Mouse (Mus musculus) Patski (cell line): ENCODE measurements around the gene Adcy1. TPM values are rescaled to one million over a fixed set of nuclear protein-coding genes. Genes with fewer than 3 reads are reported as not detected.
A peak's percentile ranks its signal among the peaks of the same experiment; 100 is the strongest.
"Not testable (repeated sequence)": the region's sequence is repeated elsewhere in the genome, so short reads cannot be mapped to it uniquely, and the experiment has no call there.

Experiments
- ATAC-seq: fragments of 100-300 bp; one replicate; pipeline ENCODE4 v1.8.0; 2021
- CTCF ChIA-PET: fragments of 350-600 bp; sonication (Branson Sonifier 250); formaldehyde crosslinking; loops from one replicate; lab custom pipeline; 2022; ENCODE audit warnings: inconsistent platforms; lab: Charles Lee
- POLR2A ChIA-PET: fragments of 350-600 bp; sonication (Branson Sonifier 250); formaldehyde crosslinking; loops from one replicate; lab custom pipeline; 2022; ENCODE audit warnings: antibody characterized with exemption, inconsistent platforms; lab: Charles Lee
- DNase-seq: peaks from one replicate; pipeline ENCODE4 v3.0.0-alpha.2; 2011; ENCODE audit warnings: low read depth, low spot score
- H3K27me3 ChIP-seq: fragments of 371-371 bp; one replicate; pipeline ENCODE4 v1.5.1; 2021
- CTCF ChIP-seq: fragments of 100-300 bp; IDR thresholded peaks from one replicate; pipeline ENCODE4 v1.5.1; 2021
- in situ Hi-C: fragments of 300-500 bp; cut with MboI; formaldehyde crosslinking; loops from 3 replicates; pipeline ENCODE4 v1.11.1; 2018; ENCODE audit warnings: low pct_unique_long_range_greater_than_20kb, mixed read lengths
- polyA plus RNA-seq: library from polyadenylated mRNA; unstranded; gene quantifications from one replicate; pipeline ENCODE4 v1.2.3, GENCODE M21; 2021

Adcy1 gene
- polyA plus RNA-seq, 1 experiment from 2014 or later = 18.0 TPM

DNA sequence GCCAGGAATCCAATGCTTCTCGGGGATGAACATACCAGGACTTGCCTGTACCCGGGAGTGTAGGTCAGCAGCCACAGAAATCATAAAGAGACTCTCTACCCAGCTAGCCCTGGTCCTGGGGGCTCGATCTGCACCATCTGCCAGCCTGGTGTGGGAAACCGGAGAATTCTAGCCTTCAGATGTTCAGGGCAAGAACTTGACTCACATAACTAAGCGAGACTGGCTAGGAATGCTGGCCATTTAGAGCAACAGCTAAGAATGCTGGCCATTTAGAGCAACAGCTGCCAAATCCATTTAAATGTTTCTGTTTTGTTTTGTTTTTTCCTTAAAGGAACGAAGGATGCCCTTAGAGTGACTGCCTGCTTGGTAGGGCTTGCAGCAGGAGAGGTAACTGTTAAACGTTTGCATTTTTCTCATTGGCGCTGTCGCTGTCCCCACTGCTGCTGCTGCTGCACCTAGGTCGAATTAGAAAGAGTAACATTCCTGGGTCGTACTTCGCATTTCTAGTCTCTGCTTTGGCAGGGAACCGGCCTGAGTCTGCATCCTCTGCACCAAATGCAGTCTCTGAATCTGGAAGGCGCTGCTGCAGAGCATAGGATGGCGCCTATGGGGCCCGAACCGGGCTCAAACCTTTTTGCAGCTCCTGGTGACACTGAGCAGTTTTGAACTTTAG lies 149.0 kb downstream of the Adcy1 start:
- DNase-seq (no peak), ATAC-seq (no peak)
- ChIA-PET CTCF (interaction anchor here (0.7 to 1.9 kb wide), 2 partner anchors 10 to 1193 kb away, joined by 3 to 5 read pairs; no protein-coding TSS in a partner anchor), POLR2A (no interaction called here)
- in situ Hi-C loops = loop anchor here (25.0 kb wide), 1 partner anchor 925 kb away; no protein-coding TSS in a partner anchor
- peaks cover 44% of the 10 kb centered on the region for H3K27me3 ChIP-seq
- TF ChIP-seq CTCF = no peak

DNA sequence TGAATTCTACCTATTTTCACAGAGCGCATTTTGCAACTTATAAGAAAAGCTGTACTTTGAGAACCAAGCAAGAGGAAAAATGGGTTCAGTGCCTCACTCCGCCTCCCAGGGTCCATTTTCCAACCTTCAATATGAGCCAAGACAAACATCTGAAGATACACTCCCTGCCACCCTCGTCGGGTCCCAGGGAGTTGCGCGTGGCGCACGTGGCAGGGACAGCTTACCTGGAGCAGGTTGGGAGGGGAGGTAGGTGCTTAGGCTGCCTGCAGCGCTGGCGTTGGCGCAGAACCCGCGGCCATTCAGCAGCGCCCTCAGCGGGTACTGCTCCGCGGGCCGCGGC lies 149.8 kb downstream of the Adcy1 start:
- in situ Hi-C loops = loop anchor here (25.0 kb wide), 1 partner anchor 924 kb away; no protein-coding TSS in a partner anchor
- ChIA-PET CTCF (no interaction called here), POLR2A (no interaction called here)
- TF ChIP-seq CTCF = no peak
- ATAC-seq (no peak), DNase-seq (no peak)
- H3K27me3 ChIP-seq = peaks cover 43% of the 10 kb centered on the region

DNA sequence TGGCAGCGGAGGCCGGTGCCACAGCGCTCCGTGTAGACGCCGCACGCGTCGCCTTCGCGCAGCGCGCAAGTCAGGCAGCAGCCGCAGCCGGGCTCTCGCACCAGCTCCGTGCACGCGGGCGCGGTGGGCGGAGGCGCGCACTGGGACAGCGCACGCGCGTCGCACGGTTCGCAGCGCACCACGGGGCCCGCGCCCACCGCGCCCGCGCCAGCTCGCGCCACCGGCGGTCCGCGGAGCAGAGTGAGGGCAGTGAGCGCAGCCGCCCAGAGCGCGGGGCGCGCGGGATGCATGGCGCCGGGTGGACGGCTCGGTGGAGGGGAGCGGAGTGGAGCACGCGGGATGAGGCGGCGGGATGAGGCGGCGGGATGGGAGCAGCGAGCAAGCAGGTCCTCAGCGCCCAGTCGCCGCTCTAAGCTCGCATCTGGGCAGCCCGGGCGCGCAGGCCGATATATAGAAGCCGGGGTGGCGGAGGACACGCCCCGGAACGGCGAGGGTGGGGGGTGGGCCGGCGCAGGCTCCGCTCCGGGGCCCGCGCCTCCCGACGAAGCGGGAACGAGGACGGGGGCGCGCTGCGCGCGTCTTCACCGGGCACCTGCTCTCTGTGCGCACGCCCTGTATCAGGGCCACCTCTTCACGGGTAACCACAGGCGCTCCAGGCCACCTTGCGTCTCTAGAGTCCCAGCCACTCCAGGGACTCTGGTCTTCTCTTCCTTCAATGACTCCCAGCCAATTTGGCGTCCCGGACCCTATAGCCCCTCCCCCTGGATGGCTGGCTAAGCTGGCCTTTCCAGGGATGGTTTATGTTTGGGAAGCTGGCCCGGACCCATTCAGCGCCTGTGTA lies 150.4 kb downstream of the Adcy1 start, which contains the start of gene Igfbp3:
Gene Igfbp3 (minus strand): TSS at position 423 of the 841 bp plus-strand sequence.
- ATAC-seq (no peak), DNase-seq (no peak)
- ChIA-PET CTCF (interaction anchor here (1.0 to 1.1 kb wide), 2 partner anchors 354 to 921 kb away, joined by 4 to 5 read pairs; no protein-coding TSS in a partner anchor), POLR2A (no interaction called here)
- in situ Hi-C loops = loop anchor here (25.0 kb wide), 1 partner anchor 924 kb away; no protein-coding TSS in a partner anchor
- TF ChIP-seq CTCF = no peak
- peaks cover 43% of the 10 kb centered on the region for H3K27me3 ChIP-seq

DNA sequence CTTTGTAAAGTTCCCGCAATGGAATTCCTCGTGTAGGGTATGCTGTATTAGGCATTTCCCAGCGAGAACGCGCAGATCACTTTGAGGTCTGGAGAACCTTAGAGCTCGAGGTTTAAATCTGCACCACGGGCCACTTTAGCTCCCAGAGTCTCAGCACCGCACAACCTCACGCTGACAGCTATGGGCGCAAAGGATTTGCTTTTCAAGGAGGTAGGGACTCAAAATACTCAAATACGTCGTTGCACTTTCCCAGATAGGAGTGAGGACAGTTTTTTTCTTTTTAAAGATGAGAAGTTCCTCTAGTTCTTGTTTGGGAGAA lies 151.0 kb downstream of the Adcy1 start:
- TF ChIP-seq CTCF = no peak
- peaks cover 44% of the 10 kb centered on the region for H3K27me3 ChIP-seq
- ATAC-seq = no peak
- no peak for DNase-seq
- in situ Hi-C loops = loop anchor here (25.0 kb wide), 1 partner anchor 923 kb away; no protein-coding TSS in a partner anchor
- CTCF ChIA-PET = interaction anchor here (1.0 to 1.1 kb wide), 2 partner anchors 353 to 921 kb away, joined by 4 to 5 read pairs; no protein-coding TSS in a partner anchor
- POLR2A ChIA-PET = interaction anchor here (0.6 kb wide), 1 partner anchor 922 kb away, joined by 4 read pairs; no protein-coding TSS in a partner anchor

DNA sequence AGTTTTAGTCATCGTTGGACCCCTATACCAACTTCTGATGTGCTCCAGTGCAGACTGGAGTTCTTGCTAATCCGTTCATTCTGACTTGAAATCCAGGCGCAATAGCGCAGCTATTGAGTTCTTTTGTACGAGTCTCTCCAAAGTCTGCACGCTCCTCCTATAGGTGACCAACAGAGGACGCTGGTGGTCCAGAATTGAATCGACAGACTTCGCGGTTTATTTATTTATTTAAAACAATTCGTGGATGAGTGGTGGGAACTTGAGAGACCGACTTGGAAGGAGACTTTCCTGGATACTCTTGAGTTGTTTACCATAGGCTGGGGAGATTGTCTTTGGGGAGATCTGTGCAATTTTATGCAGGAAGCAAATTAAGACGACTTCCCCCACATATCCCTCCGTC lies 151.5 kb downstream of the Adcy1 start:
- DNase-seq (no peak), ATAC-seq (no peak)
- POLR2A ChIA-PET = interaction anchor here (0.6 kb wide), 1 partner anchor 922 kb away, joined by 4 read pairs; no protein-coding TSS in a partner anchor
- in situ Hi-C loops = loop anchor here (25.0 kb wide), 1 partner anchor 923 kb away; no protein-coding TSS in a partner anchor
- CTCF ChIA-PET = interaction anchor here (1.0 to 1.1 kb wide), 2 partner anchors 353 to 920 kb away, joined by 4 to 5 read pairs; no protein-coding TSS in a partner anchor
- peak; percentile 79 for TF ChIP-seq CTCF
- H3K27me3 ChIP-seq = peaks cover 42% of the 10 kb centered on the region

DNA sequence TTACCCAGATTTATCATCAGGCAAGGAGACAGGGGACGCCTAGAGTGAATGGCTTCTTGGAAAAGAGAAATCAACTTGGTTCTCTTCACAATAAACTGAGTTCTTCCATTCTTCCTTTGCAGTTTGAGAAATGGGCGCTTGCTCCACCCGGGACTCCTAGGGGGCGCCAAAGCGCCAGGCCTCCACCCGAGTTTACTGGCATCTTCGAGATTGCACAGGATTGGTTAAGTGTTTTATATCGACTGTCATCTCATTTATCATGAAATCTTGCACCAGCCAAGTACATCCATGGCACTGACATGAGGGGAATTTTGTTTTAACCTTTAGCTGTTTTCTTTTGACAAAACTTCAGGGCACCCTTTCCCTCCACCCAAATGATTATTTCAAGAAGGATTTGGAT lies 152.4 kb downstream of the Adcy1 start:
- DNase-seq = no peak
- TF ChIP-seq CTCF = peak; percentile 90
- ATAC-seq = no peak
- ChIA-PET CTCF (interaction anchor here (0.9 to 2.0 kb wide), 3 partner anchors 11 to 1035 kb away, joined by 3 to 5 read pairs (median 3); no protein-coding TSS in a partner anchor), POLR2A (no interaction called here)
- in situ Hi-C loops = loop anchor here (25.0 kb wide), 1 partner anchor 922 kb away; no protein-coding TSS in a partner anchor
- peaks cover 49% of the 10 kb centered on the region for H3K27me3 ChIP-seq

DNA sequence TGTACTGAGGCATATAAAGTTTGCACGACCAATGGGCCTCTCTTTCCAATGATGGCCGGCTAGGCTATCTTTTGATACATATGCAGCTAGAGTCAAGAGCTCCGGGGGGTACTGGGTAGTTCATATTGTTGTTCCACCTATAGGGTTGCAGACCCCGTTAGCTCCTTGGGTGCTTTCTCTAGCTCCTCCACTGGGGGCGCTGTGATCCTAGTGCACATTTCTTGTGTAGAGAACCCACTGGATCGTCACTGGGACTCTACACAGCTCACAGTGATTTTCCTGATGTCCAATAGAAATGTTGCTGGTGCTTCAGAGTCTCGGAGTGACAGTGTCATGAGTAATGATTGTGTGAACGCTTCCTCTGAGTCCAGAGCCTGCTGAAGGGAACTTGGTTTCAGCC lies 158.5 kb downstream of the Adcy1 start:
- CTCF ChIA-PET = interaction anchor here (1.1 to 2.3 kb wide), 2 partner anchors 9 to 11 kb away, joined by 3 to 7 read pairs; no protein-coding TSS in a partner anchor
- H3K27me3 ChIP-seq = peaks cover 29% of the 10 kb centered on the region
- ATAC-seq, DNase-seq, POLR2A ChIA-PET: not testable (repeated sequence)
- in situ Hi-C loops = loop anchor here (25.0 kb wide), 1 partner anchor 915 kb away; no protein-coding TSS in a partner anchor
- peak; percentile 55 for TF ChIP-seq CTCF

DNA sequence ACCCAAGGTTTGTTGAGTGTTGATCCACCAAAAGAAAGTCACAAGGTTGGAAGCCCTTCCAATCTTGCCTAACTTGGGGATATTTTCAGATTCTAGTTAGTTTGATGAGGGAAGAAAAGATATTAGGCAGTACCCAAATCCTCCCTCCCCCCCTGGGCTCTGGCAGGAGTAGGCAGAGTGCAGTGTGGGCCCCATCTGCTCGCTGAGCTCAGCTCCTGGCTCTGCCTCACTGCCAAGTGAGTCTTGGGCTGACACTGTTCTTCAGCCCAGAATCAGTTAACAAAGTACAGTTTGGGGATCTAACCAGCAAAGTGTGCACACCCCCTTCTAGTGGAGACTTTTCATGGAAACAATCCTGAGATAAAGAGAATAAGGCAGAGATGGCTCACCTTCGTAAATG lies 162.9 kb downstream of the Adcy1 start:
- ChIA-PET CTCF (interaction anchor here (1.6 kb wide), 1 partner anchor 10 kb away, joined by 5 read pairs; no protein-coding TSS in a partner anchor), POLR2A (no interaction called here)
- in situ Hi-C loops = no loop called here
- H3K27me3 ChIP-seq = peaks cover 10% of the 10 kb centered on the region
- ATAC-seq (no peak), DNase-seq (no peak)
- no peak for TF ChIP-seq CTCF

DNA sequence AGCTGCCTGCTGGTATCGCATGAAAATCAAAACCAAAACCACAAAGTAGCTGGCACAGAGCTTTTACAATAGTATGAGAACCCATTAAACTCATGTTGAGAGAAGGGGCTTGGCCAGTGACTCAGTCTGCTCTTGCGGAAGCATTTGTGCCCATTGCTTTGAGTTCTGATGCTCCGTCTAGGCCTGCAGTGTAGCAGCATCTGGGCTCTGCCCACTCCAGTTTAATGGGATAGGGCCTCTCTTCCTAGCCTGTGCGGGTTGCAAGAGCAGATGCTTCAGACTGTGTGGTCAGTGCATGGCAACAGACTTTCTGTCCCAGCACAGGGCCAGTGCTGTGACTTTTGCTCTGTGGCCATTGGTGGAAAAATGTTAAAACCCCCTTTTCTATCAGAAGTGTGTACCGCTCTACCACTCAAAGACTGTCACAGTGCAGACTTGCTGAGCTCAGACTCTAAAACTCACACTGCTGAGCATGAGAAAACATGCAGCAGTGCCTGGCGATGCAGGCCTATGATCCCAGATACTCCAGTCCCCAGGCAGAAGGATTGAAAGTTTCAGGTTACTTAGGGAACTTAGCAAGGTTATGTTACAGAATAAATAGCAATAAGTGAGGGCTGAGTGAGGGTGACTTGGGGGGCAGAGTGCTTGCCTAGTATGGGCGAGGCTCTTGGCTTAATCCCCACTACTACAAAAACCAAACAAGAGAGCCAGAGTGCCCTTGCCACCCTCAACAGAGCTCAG lies 163.7 kb downstream of the Adcy1 start:
- CTCF ChIA-PET = interaction anchor here (1.6 kb wide), 1 partner anchor 11 kb away, joined by 5 read pairs; no protein-coding TSS in a partner anchor
- in situ Hi-C loops = no loop called here
- no peak for DNase-seq

DNA sequence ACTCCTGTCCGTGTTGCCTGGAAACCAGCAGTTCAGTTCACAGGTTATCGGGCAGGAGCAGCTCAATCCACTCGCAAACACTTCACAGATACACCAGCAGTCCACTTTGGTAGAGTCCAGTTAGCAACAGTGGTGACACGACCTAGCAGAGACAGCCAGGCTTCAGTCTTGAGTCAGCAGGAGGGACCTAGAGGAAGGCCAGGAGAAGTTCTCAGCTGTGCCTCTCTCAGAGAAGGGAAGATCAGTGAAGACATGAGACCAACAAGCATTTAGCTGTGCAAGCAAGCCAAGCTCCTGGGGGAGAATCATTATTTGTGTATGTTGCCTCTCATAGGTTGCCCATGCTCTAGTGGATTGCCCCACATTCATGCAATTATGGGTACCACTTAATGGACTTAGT lies 164.8 kb downstream of the Adcy1 start:
- DNase-seq = no peak
- in situ Hi-C loops = no loop called here

More for the DNA sequence above, 163.7 kb downstream of the Adcy1 start:
- TF ChIP-seq CTCF = no peak
- H3K27me3 ChIP-seq = peaks cover 10% of the 10 kb centered on the region
- POLR2A ChIA-PET = no interaction called here
- ATAC-seq = no peak

More for the DNA sequence above, 164.8 kb downstream of the Adcy1 start:
- ATAC-seq = no peak
- TF ChIP-seq CTCF = no peak
- ChIA-PET CTCF (no interaction called here), POLR2A (no interaction called here)
- peaks cover 4% of the 10 kb centered on the region for H3K27me3 ChIP-seq

Other genes starting within 250 kb of the Adcy1 start
- not detected for gene Gm11983, start 225.8 kb upstream of the Adcy1 start, polyA plus RNA-seq
- not detected for gene Gm11985, start 125.1 kb downstream of the Adcy1 start, polyA plus RNA-seq
- 0.08 TPM for gene Igfbp1, start 134.3 kb downstream of the Adcy1 start, polyA plus RNA-seq
- gene Igfbp3, start 150.4 kb downstream of the Adcy1 start, polyA plus RNA-seq = 1.8 TPM